Mouse (Mus musculus) liver, adult 2 months (tissue): Measurements from ENCODE around the gene A4gnt.

Experiments
- CTCF ChIP-seq: fragments of 200-500 bp; IDR thresholded peaks from 2 replicates; pipeline ENCODE4 v1.5.1; 2011; ENCODE audit warnings: low read depth, low read length, control low read depth
- POLR2A ChIP-seq: fragments of 200-500 bp; IDR thresholded peaks from 2 replicates; pipeline ENCODE4 v1.6.1; 2011; ENCODE audit warnings: low read length, control low read depth; ENCODE audit not compliant: insufficient read depth; ENCODE audit errors: extremely low read depth

- TF ChIP-seq POLR2A (no peak), CTCF (no peak)
Measured at GRCm38 (mm10) chr9:99624117-99624516, 11.8 kb downstream of the A4gnt start.
